Mouse (Mus musculus): ENCODE data around the gene Dpp3.
"Not testable (repeated sequence)": the region's sequence is repeated elsewhere in the genome, so short reads cannot be mapped to it uniquely, and the experiment has no call there.

The Dpp3 gene

DNA sequence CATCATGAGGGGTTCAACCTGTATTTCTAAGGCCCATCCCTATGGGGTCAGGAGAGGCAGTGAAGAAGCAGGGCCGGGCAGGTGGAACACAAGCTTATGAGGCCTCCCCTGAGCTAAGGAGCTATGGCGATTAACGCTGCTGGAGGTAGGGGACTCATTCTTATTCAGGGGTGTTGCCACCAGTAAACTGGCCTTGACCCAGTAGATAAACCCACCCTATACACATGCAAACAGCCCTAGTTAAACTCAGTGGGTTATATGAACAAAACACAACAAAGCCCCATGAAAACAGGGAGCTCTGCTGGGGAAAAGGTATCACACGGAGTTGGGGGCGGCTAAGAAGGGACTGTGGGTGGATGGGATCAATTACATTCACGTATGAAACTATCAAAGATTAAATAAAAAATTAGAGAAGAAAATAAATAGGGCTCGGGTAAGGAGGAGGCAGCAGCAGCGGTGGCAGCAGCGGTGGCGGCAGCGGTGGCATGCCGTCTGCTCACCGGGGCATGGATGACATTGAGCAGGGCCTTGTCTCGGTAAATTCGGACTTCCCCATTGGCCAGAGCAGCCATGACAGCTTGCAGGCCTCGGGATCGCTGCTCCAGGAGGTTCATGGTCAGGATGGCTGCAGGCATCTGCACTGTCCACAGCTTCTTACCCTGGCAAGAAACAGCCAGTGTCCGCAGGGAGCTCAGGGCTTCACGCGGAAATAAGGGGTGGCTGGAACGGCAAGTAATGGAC is 31.1 kb downstream of the Dpp3 start:
- no peak for DNase-seq (ENCODE audit: low read depth, low spot score)

- DNase-seq (ENCODE audit: low read depth, low spot score) = no peak
Measured at GRCm38 (mm10) chr19:4891798-4892197, 36.3 kb downstream of the Dpp3 start.

- DNase-seq (ENCODE audit: low read depth, low spot score) = no peak
Measured at GRCm38 (mm10) chr19:4889791-4890190, 38.3 kb downstream of the Dpp3 start.

GRCm38 (mm10) chr19:4883961-4884360 is 44.1 kb downstream of the Dpp3 start:
- no peak for DNase-seq (ENCODE audit: low read depth, low spot score)

GRCm38 (mm10) chr19:4879324-4879703 is 48.8 kb downstream of the Dpp3 start:
- no peak for DNase-seq (ENCODE audit: low read depth, low spot score)

DNA sequence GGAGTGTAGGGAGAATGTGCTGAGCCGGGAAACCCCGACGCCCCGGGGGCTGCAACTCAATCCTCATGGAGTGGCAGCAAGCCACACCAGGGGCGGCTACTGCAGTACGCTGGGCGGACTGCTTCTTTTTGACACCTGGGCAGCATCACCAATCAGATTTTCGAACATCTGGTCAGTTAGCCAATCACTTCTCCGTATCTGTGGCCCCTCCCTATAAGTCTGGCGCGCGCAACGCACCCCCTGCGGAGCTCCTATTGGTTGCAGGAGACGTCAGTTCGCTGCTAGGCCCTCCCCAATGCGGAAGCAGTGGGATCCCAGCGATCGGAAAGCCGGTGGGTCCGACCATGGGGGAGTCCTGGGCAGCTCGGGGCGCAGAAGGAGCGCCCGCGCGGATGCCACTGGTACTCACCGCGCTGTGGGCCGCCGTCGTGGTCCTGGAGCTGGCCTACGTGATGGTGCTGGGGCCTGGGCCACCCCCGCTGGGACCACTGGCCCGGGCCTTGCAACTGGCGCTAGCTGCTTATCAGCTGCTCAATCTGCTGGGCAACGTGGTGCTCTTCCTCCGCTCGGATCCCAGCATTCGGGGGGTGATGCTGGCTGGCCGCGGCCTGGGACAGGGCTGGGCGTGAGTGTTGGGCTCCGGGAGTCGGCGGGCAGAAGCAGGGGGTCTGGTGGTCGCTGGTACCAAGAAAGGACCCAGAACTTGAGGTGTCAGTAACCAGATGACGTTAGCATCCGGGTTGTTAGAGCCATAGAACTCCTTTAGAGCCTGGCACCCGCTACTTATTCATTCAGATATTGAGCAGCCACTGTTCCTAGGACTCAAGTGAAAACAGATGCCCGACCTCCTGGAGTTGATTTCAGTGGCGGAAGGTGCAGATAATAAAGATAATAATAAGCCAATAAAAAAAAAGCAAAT is 49.4 kb downstream of the Dpp3 start, which contains the start of gene Zdhhc24:
Gene Zdhhc24, plus strand, starts transcription at position 264 of the 919 bp plus-strand sequence.
- DNase-seq (ENCODE audit: low read depth, low spot score) = peak; percentile 95

- no peak for DNase-seq (ENCODE audit: low read depth, low spot score)
Measured at GRCm38 (mm10) chr19:4877785-4878184, 50.3 kb downstream of the Dpp3 start, which contains the start of gene Actn3. Gene Actn3, minus strand, starts transcription at chr19:4877909.

DNA sequence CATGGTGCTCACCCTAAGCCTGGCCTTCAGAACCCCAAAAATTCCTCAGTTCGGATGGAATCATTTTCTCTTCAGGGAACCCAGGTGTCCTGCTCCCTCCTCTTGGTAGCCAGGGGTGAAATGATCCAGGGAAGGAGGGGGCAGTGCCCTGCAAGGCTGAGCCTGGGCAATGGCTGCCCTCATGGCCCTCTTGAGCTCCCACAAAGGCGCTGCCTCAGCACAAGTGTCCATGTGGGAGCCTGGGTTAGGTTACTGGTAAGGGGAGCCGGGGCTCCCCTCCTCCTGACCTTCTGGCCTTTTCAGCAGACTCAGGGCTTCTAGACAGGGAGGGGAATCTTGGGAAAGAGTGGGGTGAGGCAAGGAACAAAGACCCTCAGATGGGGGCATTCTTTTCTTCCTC is 51.3 kb downstream of the Dpp3 start:
- no peak for DNase-seq (ENCODE audit: low read depth, low spot score)

DNA sequence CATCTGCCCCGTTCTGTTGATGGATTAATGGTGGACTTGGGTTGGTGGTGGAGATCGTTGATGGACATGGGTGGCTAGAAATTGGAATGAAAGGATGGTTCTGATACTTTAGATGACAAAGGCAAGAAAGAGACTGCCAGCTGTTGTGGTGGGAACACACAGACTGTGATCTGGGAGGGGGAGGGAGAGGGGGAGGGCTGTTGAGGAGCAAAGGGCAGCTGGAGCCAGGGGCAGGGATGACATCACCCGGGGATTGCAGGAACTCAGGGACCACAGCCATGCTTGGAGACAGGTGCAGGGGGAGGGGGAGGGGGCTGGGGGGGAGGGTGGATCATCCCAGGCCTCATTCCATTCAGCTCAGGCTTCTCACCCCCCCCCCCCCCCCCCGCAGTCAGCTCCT is 51.8 kb downstream of the Dpp3 start:
- DNase-seq (ENCODE audit: low read depth, low spot score) = no peak

- DNase-seq (ENCODE audit: low read depth, low spot score) = not testable (repeated sequence)
Measured at GRCm38 (mm10) chr19:4874613-4875012, 53.5 kb downstream of the Dpp3 start.

- DNase-seq (ENCODE audit: low read depth, low spot score) = peak; percentile 56
Measured at GRCm38 (mm10) chr19:4865147-4865546, 62.9 kb downstream of the Dpp3 start.

GRCm38 (mm10) chr19:4863048-4863447 is 65.0 kb downstream of the Dpp3 start:
- DNase-seq (ENCODE audit: low read depth, low spot score) = no peak

DNA sequence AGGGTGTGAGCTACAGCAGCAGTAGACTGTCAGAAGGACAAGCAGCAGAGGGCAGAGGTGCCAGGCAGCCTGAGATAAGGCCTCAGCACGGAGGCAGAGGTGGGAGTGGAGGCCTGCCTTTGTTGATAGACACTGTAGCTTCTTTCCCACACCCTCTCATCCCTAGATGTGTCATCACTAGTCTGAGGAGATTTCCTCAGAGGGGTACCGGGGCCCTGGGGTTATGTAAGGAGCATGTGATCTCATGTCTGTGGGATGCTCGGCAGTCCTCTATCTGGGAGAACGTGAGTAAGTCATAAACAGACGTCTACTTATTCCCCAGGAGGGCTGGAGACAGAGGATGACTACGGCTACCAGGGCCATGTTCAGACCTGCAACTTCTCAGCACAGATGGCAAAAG is 69.0 kb downstream of the Dpp3 start:
- DNase-seq (ENCODE audit: low read depth, low spot score) = no peak

Data from CD4-positive helper T cell, adult 2 months (primary cell).